Mouse (Mus musculus): ENCODE measurements around the gene Stat3.

The Stat3 gene

GRCm38 (mm10) chr11:100939512-100940151, at the start of gene Stat3:
TSS of gene Stat3 (minus strand) at chr11:100939540.
- TF ChIP-seq GATA4 (IDR thresholded peaks at IDR 0.05; ENCODE audit: insufficient replicate concordance, low read length) = peak; percentile 58; the same call in 1 of the 2 replicates

DNA sequence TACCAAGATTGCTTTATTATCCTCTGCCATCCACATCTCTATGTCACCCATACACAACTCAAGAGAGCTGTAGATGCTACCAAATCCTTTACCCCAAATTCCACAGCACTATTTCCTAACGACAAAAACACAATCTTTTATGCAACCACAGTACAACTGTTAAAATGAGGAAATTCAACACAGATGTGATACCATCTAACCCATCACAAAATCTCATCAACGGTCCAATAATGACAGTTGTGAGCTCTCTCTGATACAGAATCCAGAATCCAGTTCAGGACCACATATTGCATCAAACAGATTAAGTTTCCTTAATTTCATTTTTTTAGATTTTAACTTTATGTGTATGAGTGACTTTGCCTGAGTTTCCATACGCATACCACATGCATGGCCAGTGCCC, 49.3 kb upstream of the Stat3 start:
- no peak for TF ChIP-seq GATA4 (IDR thresholded peaks at IDR 0.05; ENCODE audit: insufficient replicate concordance, low read length)

- TF ChIP-seq GATA4 (IDR thresholded peaks at IDR 0.05; ENCODE audit: insufficient replicate concordance, low read length) = no peak
These were observed 46.3 kb upstream of the Stat3 start for GRCm38 (mm10) chr11:100985607-100986006.

- TF ChIP-seq GATA4 (IDR thresholded peaks at IDR 0.05; ENCODE audit: insufficient replicate concordance, low read length) = no peak
These were observed 44.4 kb upstream of the Stat3 start for GRCm38 (mm10) chr11:100983778-100984131.

- TF ChIP-seq GATA4 (IDR thresholded peaks at IDR 0.05; ENCODE audit: insufficient replicate concordance, low read length) = no peak
These were observed 43.9 kb upstream of the Stat3 start for GRCm38 (mm10) chr11:100983125-100983777.

- TF ChIP-seq GATA4 (IDR thresholded peaks at IDR 0.05; ENCODE audit: insufficient replicate concordance, low read length) = no peak
These were observed 42.7 kb upstream of the Stat3 start for GRCm38 (mm10) chr11:100982087-100982486.

DNA sequence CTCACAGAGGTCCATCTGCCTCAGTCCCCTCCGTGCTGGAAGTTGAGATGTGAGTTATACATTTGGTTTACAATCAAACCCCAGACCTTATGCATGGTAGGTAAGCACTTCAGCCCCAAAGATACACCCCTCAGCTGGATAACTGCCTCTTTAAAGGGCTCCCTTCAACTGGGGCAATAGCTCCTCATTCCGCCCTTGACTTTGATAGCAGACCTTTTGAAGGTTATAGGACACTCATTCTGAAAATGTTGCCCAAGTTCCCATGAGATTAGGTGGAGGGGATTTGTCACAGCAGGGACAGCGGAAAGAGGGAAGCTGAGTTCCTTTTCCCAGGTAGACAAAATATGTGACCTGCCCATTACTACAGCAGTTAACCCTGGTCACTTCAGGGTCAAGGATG, 41.9 kb upstream of the Stat3 start:
- no peak for TF ChIP-seq GATA4 (IDR thresholded peaks at IDR 0.05; ENCODE audit: insufficient replicate concordance, low read length)

DNA sequence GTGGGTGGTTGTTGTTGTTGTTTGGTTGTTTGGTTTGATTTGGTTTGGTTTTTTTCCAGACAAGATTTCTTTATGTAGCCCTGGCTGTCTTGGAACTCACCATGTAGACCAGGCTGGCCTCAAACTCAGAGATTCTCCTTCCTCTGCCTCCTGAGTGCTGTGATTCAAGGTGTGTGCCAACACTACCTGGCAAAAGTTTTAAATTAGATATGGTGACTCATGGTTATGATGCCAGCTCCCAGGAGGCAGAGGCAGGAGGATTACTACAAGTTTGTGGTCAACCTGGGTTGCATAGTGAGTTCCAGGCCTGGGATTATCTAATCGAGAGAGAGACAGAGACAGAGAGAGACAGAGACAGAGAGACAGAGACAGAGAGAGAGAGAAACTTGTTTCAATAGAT, 41.1 kb upstream of the Stat3 start:
- no peak for TF ChIP-seq GATA4 (IDR thresholded peaks at IDR 0.05; ENCODE audit: insufficient replicate concordance, low read length)

DNA sequence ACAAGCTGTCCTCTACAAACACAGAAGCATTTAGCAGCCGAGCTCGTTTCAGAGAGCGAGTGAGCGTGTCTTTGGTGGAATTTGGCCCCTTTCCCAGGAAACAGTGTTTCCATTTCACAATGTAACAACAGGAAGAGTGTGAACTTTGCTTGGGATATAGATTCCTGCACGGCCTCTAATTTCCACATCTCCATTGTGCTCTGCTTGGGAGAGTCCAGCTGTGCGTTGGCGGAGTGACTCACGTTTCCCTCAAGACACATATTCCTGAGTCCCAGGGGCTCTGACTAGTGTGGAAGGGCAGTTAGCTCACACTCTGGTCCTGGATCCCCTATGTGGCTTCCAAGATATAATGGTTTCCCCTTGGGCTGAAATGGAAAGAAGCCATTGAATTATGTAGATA, 40.5 kb upstream of the Stat3 start:
- TF ChIP-seq GATA4 (IDR thresholded peaks at IDR 0.05; ENCODE audit: insufficient replicate concordance, low read length) = no peak

DNA sequence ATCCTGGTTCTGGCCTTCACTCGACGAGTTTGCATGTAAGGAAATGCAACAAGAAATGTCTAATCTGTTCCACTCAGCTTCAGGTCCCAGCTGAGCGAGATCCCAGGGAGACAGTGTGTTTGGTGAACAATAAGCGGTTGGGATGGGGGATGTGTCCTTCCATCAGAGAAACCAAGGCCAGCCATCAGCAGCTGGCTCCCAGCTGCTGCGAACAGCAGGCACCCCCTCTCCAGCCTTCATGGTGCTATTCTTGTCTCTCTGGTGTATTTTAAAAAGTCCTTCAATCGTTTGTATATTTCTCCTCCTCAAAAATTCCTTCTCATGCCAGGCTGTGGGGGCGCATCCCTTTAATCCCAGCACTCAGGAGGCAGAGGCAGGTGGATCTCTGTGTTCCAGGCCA, 35.9 kb upstream of the Stat3 start:
- no peak for TF ChIP-seq GATA4 (IDR thresholded peaks at IDR 0.05; ENCODE audit: insufficient replicate concordance, low read length)

GRCm38 (mm10) chr11:100974381-100974970, 35.1 kb upstream of the Stat3 start:
- no peak for TF ChIP-seq GATA4 (IDR thresholded peaks at IDR 0.05; ENCODE audit: insufficient replicate concordance, low read length)

DNA sequence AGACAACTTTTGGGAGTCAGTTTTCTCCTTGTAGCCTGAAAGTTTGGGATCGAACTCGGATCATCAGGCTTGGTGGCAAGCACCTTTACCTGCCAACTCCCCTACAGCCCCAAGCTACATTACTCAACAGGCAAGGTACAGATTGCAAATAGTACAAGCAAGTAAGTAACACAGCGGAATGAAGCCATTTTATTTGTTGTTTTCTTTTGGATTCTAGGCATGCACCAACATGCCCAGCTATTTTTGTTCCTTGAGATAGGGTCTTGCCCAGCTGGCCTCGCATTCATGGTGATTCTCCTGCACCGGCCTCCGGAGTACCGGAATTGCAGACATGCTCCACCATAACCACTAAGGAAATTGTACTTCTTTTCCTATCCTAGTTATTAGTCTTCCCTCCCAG, 33.9 kb upstream of the Stat3 start:
- TF ChIP-seq GATA4 (IDR thresholded peaks at IDR 0.05; ENCODE audit: insufficient replicate concordance, low read length) = no peak

- no peak for TF ChIP-seq GATA4 (IDR thresholded peaks at IDR 0.05; ENCODE audit: insufficient replicate concordance, low read length)
These were observed 32.1 kb upstream of the Stat3 start for GRCm38 (mm10) chr11:100971455-100971854.

DNA sequence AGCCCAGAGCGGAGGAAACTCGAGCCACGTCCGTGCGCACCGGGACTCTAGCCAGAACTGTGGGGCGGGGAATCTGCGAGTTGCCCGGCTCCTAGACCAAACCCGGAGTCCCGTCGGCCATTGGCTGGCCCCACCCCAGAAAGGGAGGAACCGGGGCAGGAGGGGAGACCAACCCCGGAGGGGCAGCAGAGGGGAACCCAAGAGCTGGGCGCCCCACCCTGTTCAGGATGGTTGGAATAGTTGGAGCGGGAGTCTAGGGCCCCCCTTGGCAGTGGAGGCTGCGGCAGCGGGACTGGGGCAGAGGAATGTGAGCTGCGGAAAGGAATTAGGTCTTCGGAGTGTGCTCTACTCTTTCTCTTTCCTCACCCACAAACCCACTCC, 31.2 kb upstream of the Stat3 start, which contains the start of gene Cavin1:
Cavin1 (minus strand) TSS at position 331 of the 381 bp plus-strand sequence.
- TF ChIP-seq GATA4 (IDR thresholded peaks at IDR 0.05; ENCODE audit: insufficient replicate concordance, low read length) = no peak; the same call in 1 of the 2 replicates

- TF ChIP-seq GATA4 (IDR thresholded peaks at IDR 0.05; ENCODE audit: insufficient replicate concordance, low read length) = no peak
These were observed 30.6 kb upstream of the Stat3 start for GRCm38 (mm10) chr11:100969744-100970556.

Data from liver, adult (tissue).